Mouse (Mus musculus) mesoderm, embryonic 11.5 days (tissue): ENCODE results near the gene Tmem255b.

Experiments used
- DNase-seq: peaks from one replicate; pipeline ENCODE4 v3.0.0-alpha.2; 2012; ENCODE audit warnings: low read depth, low spot score

The Tmem255b gene

GRCm38 (mm10) chr8:13446456-13446855 lies 11.5 kb downstream of the Tmem255b start:
- no peak for DNase-seq

GRCm38 (mm10) chr8:13448145-13448544 lies 13.2 kb downstream of the Tmem255b start:
- DNase-seq: peak; percentile 68

GRCm38 (mm10) chr8:13451747-13452277 lies 16.8 kb downstream of the Tmem255b start:
- no peak for DNase-seq

GRCm38 (mm10) chr8:13454341-13455113 lies 19.5 kb downstream of the Tmem255b start:
- peak; percentile 44 for DNase-seq

GRCm38 (mm10) chr8:13455295-13455694 lies 20.3 kb downstream of the Tmem255b start:
- DNase-seq: peak; percentile 44

- no peak for DNase-seq
Measured at GRCm38 (mm10) chr8:13459431-13459830, 24.4 kb downstream of the Tmem255b start.

GRCm38 (mm10) chr8:13461085-13461765 lies 26.2 kb downstream of the Tmem255b start:
- DNase-seq: no peak

GRCm38 (mm10) chr8:13461843-13462242 lies 26.9 kb downstream of the Tmem255b start:
- peak; percentile 65 for DNase-seq

- no peak for DNase-seq
Measured at GRCm38 (mm10) chr8:13462392-13462791, 27.4 kb downstream of the Tmem255b start.

GRCm38 (mm10) chr8:13465324-13465723 lies 30.3 kb downstream of the Tmem255b start:
- no peak for DNase-seq

GRCm38 (mm10) chr8:13466989-13467388 lies 32.0 kb downstream of the Tmem255b start:
- no peak for DNase-seq

GRCm38 (mm10) chr8:13468737-13469136 lies 33.7 kb downstream of the Tmem255b start:
- no peak for DNase-seq

- no peak for DNase-seq
Measured at GRCm38 (mm10) chr8:13471484-13471883, 36.5 kb downstream of the Tmem255b start.

GRCm38 (mm10) chr8:13472284-13472683 lies 37.3 kb downstream of the Tmem255b start:
- no peak for DNase-seq

GRCm38 (mm10) chr8:13475892-13476291 lies 40.9 kb downstream of the Tmem255b start:
- no peak for DNase-seq

- DNase-seq: no peak
Measured at GRCm38 (mm10) chr8:13481089-13481554, 46.1 kb downstream of the Tmem255b start.

- no peak for DNase-seq
Measured at GRCm38 (mm10) chr8:13481596-13481995, 46.6 kb downstream of the Tmem255b start.

- DNase-seq: no peak
Measured at GRCm38 (mm10) chr8:13482101-13482801, 47.3 kb downstream of the Tmem255b start.

GRCm38 (mm10) chr8:13483191-13483590 lies 48.2 kb downstream of the Tmem255b start:
- no peak for DNase-seq

GRCm38 (mm10) chr8:13489351-13489750 lies 54.4 kb downstream of the Tmem255b start:
- DNase-seq: no peak

- no peak for DNase-seq
Measured at GRCm38 (mm10) chr8:13489986-13490910, 55.3 kb downstream of the Tmem255b start.
